Mouse (Mus musculus) MN1 (cell line): Measurements from ENCODE around the gene Actl10.

Source experiments
- DNase-seq: peaks from one replicate; pipeline ENCODE4 v3.0.0-alpha.2; 2016; ENCODE audit warnings: low spot score

Gene Actl10

GRCm38 (mm10) chr2:154551476-154551875, at the start of gene Actl10:
Actl10 (plus strand) TSS chr2:154551776.
- DNase-seq, result no peak

DNA sequence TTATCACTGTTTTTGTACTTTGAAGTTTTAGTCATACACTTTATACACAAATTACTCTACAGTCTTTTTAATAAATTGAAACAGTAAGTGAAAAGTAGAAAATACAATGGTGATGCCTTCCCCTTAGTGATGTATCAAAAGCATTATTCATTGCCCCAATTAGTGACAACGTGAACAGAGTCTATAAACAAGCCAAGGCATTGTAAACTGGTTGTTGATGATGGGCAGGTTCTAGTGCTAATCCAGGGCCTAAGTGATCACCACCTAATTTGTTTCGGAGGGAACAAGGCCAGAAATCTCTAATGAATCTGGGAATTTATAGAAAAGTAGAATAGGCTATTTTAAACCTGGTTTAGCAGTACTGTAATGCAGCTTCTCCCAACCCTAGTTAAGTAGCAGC, 44.5 kb upstream of the Actl10 start:
- no peak for DNase-seq

GRCm38 (mm10) chr2:154507566-154508283, 43.9 kb upstream of the Actl10 start:
- DNase-seq, result peak; percentile 50

DNA sequence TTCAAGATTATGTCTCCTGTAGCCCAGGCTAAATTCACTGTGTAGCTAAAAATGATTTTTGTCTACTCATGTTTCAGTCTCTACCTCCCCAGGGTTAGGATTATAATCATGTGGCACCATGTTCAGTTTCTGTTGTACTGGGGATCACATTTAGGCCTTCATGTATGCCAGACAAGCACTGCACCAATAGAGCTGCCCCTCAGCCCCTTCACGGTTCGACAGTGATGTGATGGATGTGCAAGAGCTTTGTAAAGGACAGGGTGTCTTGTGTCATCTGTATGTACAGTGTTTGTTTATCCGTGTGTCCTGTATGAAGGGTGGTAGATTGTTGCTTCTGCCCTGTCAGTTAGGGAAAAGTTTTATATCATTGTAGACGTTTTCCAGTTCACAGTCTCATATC, 43.1 kb upstream of the Actl10 start:
- DNase-seq, result no peak

- DNase-seq, result no peak
Measured at GRCm38 (mm10) chr2:154510141-154510540, 41.4 kb upstream of the Actl10 start.

DNA sequence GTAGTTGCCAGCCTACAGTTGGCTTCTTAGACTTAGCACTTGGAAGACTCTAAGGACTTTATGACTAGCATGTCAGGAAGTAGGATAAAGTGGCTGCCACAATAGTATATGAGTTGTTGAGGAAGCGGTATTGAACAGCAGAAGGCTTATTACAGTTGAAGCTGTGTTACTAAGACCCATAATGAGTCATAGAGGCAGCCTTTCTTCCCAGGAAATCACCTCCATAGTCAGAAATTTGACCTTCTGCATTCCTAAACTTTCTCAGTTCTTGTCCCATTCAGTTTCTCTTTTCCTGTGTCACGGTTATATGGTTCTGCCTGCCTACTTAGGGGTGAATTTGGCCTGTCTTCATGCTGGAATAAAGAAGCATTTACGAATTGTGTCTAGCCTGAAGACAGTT, 34.6 kb upstream of the Actl10 start:
- no peak for DNase-seq

GRCm38 (mm10) chr2:154517424-154517823, 34.2 kb upstream of the Actl10 start:
- DNase-seq, result no peak

- DNase-seq, result no peak
Measured at GRCm38 (mm10) chr2:154521449-154521848, 30.1 kb upstream of the Actl10 start.

GRCm38 (mm10) chr2:154522334-154522733, 29.2 kb upstream of the Actl10 start:
- DNase-seq, result no peak

- no peak for DNase-seq
Measured at GRCm38 (mm10) chr2:154525285-154525684, 26.3 kb upstream of the Actl10 start.

- no peak for DNase-seq
Measured at GRCm38 (mm10) chr2:154526531-154526930, 25.0 kb upstream of the Actl10 start.

DNA sequence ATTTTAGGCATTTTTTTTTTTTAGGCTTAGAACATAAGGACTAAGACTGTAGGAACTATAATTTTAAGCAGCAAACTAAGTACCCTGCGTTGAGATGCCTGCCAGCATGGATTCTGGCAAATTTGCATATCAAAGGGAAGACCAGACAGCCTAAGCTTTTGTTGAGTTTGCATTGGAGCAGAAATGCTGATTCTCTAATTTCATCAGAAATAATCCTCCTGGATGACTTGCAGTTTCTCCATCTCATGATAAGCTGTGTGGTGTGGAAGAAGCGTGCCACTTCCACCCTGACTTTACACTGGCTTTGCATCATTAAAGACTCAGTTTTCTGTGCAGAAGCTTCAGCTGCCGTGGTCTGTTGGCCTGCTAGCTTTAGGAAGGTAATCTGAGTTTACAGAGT, 18.7 kb upstream of the Actl10 start:
- DNase-seq, result no peak

DNA sequence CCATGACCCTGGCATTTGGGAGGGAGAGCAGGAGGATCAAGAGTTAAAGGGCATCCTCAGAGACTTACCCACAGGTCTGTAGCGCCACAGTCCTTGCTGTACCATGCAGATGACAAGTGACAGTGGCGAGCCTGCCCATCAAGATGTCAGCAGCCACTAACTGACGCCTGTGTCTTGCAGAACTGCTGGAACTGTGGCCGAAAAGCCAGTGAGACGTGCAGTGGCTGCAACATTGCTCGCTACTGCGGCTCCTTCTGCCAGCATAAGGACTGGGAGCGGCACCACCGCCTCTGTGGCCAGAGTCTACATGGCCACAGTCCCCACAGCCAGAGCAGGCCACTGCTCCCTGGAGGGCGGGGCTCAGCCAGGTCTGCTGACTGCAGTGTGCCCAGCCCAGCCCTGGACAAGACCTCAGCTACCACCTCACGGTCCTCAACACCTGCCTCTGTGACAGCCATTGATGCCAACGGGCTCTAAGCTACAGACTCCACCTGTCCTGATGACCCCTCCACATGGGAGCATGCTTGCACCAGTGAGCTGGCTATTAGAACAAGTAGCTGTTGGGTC, 16.8 kb upstream of the Actl10 start:
- DNase-seq, result no peak

DNA sequence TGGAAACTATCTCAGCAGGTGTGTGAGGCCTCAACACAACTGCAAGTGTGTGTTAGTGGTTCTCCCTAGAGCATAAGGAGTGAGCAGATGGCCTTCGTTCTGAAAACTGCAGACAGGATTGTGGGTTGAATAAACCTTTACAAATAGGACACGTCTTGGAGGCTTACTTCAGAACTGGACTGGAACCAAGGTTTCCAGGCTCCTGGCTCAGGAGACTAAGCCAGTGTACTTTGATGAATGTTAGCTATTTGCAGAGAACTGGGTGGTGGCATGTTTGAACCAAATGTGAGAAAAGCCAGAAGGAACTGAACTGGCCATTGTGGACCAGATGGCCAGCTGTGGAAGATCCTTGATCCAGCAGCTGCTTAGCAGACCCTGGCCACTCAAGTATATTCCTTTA, 13.3 kb upstream of the Actl10 start:
- peak; percentile 84 for DNase-seq

- peak; percentile 74 for DNase-seq
Measured at GRCm38 (mm10) chr2:154538710-154539109, 12.9 kb upstream of the Actl10 start.

- DNase-seq, result peak; percentile 57
Measured at GRCm38 (mm10) chr2:154539720-154540119, 11.9 kb upstream of the Actl10 start.

DNA sequence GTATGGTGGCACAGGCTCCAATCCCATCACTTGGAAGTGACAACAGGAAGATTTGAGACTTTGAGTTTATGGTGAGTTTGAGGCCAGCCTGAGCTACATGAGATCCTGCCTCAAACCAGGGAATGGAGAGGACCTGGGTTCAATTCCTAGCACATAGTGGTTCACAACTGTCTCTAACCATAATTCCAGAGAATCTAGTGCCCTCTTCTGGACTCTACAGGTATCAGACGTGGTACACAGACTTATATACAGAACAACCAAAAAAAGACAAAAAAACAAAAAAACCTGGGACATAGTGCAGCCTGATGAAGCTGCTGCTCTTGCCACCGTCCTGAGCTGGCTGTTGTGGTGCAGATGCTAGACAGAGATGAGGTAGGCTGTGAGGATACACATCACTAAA, 9.9 kb upstream of the Actl10 start:
- no peak for DNase-seq

- peak; percentile 42 for DNase-seq
Measured at GRCm38 (mm10) chr2:154543567-154544347, 7.8 kb upstream of the Actl10 start.

- DNase-seq, result no peak
Measured at GRCm38 (mm10) chr2:154546711-154547110, 4.9 kb upstream of the Actl10 start, which contains the start of gene 1700003F12Rik. 1700003F12Rik (plus strand) TSS chr2:154547085.

DNA sequence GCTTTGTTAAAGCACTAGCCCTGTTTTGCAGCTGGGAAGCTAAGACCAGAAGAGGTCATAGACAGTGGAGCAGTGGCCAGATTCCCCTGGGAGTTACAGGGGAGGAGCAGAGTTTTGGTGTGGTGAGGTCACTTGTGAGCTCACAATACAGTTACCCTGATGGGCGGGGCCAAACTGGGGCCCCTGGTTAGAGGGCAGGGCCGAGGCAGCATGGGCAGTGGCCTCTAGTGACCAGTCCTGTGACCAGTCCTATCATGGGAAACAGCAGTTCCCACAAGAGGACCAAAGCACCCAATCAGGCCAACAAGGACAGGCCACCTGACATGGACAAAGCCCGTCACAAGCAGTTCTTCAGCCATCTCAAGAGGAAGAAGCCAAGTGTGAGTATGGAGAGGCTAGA, 2.9 kb upstream of the Actl10 start:
- peak; percentile 56 for DNase-seq

DNA sequence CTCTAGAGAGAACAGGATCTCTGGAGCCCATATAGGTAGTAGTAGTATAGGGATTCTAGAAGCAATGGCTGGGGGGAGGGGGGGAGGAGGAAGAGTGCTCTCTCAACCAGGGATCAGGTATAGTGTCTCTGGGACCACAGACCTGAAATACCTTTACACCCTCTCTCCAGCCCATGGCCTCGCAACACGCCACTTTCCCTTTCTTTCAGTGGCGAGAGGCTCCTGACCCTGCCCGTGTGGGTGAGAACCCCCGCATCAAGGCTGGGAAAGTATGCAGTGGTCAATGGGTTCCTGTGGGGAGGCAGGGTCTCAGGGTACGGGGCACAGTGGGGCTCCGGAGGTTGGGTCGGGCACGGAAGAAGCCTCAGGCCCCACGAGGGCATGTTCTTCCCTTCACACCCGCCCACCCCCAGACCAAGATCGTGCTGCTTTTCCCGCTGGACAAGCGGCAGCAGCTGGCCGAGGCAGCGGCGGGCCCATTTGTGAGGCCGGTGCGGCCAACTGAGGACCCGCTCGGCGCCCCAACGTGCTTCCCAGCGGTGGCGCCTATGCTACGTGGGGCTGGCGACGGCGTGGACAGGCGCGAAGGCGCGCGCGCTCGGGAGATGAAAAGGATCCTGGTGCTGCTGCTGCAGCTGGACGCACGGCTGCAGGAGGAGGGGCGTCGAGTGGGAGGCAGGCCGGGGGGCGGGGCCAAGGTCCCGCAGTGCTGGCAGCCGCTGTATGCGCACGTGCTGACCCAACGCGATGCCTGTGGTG, 2.3 kb upstream of the Actl10 start:
- no peak for DNase-seq

DNA sequence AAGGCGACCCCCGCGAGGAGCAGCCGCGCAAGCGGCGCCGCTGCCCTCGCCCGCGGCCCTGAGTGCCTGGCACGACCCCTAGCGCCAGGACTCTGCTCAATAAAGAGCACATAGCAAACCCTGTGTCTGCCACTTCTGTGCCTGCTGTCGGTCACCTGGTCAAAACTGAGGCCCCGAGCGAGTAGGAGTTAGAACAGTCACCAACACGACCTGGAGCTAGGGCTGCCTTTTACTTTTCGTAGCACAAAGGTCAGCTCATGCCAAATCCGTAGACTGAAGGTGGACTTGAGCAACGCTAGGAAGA, 1.7 kb upstream of the Actl10 start:
- no peak for DNase-seq

DNA sequence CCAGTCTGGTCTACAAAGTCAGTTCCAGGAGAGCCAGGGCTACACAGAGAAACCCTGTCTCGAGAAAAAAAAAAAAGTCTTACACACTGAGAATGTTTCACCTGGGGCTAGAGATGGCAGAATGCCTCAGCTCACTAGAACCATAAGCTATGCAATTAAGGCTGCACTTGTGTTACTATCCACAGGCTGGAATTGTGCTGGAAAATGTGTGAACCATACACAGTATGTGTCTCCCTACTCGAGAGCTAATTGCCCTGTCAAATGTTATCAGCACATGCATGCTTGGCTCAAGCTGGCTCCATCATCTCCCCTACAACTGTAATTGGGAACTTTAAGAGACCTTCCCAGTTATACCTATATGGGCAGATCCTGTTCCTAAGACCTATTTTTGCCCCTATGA, 639 bp upstream of the Actl10 start:
- DNase-seq, result no peak
